Mouse (Mus musculus) heart, postnatal 0 days (tissue): Measurements from ENCODE around the gene Ostf1.

ENCODE experiments used
- CTCF ChIP-seq: IDR thresholded peaks from 2 replicates; pipeline ENCODE4 v1.5.1; 2016; ENCODE audit warnings: antibody characterized with exemption, control low read depth, low read depth
- EP300 ChIP-seq: IDR thresholded peaks from 2 replicates; pipeline ENCODE4 v1.6.1; 2016; ENCODE audit warnings: antibody characterized with exemption, low read depth

- no peak for TF ChIP-seq CTCF
- no peak for TF ChIP-seq EP300
Observed at GRCm38 (mm10) chr19:18670608-18671007, 39.0 kb upstream of the Ostf1 start, which contains the start of gene Carnmt1.
